Mouse (Mus musculus) megakaryocyte, embryonic 14.5 days (primary cell): Measurements from ENCODE around the gene Asb7.

ENCODE experiments used
- FLI1 ChIP-seq: IDR thresholded peaks from 2 replicates; pipeline ENCODE4 v1.6.1; 2012; ENCODE audit warnings: low read length, inconsistent platforms, mixed read lengths
- GATA1 ChIP-seq: IDR thresholded peaks from 3 replicates; pipeline ENCODE4 v1.6.1; 2012; ENCODE audit warnings: mixed read lengths, low read length, inconsistent platforms, borderline replicate concordance

DNA sequence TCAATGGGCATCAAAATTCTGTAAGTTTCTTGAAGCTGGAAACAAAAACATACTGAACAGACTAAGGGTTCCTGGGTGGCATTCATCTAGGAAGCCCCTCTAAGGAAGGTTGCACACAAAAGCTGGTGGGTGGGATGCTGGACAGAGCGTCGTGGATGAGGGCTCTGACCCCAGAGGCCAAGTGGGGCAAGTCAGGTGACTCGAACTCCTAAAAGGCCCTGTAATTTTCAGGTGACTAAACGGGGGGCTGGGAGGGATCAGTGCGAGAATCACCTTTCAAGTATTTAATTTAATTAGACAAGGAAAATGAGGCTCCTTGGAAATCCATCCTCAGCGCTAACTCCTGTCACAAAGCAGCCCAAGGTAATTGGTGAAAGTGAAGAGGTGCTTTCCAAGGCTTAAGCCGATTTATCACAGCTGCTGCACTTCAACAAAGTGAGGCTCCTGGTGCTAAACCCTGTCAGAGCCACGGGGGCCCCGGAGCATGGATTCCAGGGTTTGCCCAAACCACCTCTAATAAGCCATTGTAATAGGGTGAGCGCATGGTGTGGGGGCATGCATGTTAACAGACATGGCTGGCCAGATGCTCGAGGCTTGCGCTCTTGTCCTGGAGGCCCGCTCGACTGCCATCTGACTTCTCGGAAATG is 59.1 kb downstream of the Asb7 start:
- TF ChIP-seq GATA1 = no peak
- no peak for TF ChIP-seq FLI1
